Mouse (Mus musculus) erythroid progenitor cell, adult 5-6 weeks (primary cell): Measurements from ENCODE around the gene Gm13277. TPM values are rescaled to one million over a fixed set of nuclear protein-coding genes. Genes with fewer than 3 reads are reported as not detected.
"Not testable (repeated sequence)": the region's sequence is repeated elsewhere in the genome, so short reads cannot be mapped to it uniquely, and the experiment has no call there.

Experiments
- ATAC-seq: replicated peaks from 2 replicates; pipeline ENCODE4 v1.8.0; 2016; ENCODE audit warnings: moderate number of reproducible peaks, mild to moderate bottlenecking, moderate TSS enrichment, inconsistent platforms; ENCODE audit not compliant: poor library complexity, low FRiP score, severe bottlenecking
- total RNA-seq, 2 experiments: library from RNA; stranded (forward) in 1 of 2; stranded (reverse) in 1 of 2; fragments of 150-400 nt in 1 of 2; fragments of 186-747, 209-891 nt in 1 of 2; gene quantifications; 2 replicates each; pipeline versions ENCODE4 v1.2.3 to v1.2.4; 2015 to 2017; ENCODE audit warnings: low replicate concordance in 2 of 2

Gm13277 gene
- total RNA-seq (2015; ENCODE audit: low replicate concordance) (not detected in 2 replicates), total RNA-seq (2017; ENCODE audit: low replicate concordance) (not detected in 2 replicates)

DNA sequence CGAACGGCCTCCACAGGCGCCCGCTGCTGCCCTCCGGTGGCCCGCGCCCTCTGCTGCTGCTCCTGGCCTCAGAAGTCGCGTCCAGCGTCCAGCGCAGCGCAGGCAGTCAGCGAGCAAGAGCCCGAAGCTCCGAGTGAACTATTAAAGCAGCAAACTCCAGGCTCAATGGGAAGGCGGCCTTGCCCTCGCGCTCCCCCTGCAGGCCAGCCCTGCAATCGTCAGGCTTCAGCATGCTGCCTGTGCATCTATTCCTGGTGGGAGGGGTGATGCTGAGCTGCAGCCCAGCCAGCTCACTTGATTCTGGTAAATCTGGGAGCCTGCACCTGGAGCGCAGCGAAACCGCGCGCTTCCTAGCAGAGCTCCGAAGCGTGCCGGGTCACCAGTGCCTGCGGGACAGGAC is at the start of gene Gm13277:
TSS of gene Gm13277 (plus strand) at position 231 of the 400 bp plus-strand sequence.
- ATAC-seq, result not testable (repeated sequence)

DNA sequence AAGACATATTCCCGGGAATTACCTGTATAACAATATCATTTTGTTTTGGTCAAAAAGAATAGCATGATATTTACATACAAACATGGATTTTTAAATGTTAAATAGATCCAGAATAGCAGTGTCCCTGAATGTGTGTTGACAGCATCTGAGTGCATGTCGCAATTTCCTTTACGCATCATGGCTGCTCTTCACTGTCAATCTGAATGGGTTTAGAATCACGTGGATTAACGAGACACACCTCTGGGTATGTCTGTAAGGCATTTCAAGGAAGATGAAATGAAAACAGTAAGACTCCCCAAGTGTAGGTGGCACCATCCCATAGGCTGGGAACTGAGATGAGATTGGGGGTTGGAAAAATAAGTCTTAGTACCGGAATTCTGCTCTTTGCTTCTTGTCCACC is 49.4 kb upstream of the Gm13277 start:
- ATAC-seq, result no peak

DNA sequence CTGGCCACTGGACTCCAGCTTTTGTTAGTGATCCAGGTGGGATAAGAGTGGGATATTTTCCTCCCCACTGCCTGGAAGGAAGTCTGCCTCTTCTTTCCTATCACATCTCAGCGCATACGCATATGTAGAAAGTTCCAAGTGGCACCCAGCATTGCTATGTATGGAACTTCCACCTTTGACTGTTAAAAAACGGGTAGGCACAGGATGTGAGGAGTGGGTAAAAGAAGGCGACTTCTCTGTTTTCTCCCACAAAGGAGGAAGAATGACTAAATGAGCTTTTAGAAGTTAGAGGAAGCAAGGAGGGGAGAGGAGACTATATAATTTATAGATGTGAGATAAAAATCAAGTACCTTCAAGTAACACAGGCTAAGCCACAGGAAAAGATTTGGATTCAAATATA is 47.0 kb upstream of the Gm13277 start:
- ATAC-seq, result no peak

DNA sequence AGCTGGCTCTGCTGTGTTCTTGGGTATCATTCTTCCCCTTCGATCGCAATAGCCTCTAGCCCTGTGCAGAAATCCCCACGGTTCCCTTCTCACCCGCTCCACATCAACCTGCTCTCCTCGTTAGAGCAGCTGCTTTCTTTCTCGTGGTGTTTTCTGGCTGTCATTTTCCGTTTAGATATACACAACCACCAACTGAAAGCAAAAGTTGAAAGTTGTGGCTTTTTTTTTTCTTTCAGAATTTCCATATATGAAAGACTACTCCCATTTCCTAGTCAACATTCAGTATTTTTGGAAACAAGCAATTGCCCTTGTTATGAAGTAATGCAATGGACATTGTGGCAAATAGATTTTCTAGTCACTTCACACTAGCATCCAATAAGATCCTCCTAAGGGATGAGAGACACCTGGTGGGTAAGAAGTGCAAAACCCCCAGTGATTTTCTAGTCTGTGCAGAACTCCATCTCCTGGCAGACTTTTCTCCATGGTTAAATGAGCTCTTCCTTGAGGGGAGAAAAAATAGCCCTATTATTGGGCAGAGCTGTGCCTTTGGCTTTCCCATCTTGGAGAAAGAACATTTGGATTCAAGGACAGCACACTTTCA is 45.6 kb upstream of the Gm13277 start:
- no peak for ATAC-seq

DNA sequence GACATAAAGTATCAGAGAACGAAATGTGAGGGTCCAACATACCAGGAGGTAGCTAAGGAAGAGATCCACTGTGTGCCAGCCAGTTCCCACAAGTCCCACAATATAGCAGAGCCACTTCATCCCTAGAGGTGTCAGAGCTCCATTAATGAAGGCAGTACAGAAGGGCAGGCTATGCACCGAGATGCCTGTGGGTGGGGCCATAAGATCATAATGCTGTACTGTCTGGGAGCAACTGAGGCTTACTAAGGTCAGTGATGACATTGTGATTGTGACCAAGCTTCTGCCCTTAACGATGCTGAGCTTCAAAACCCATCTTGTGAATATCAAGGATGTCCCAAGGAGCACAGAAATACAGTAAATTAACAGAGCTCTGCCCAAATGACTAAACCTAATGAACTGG is 44.2 kb upstream of the Gm13277 start:
- 0 out of 2 replicates have a peak, but pooled peaks have one; percentile 34 for ATAC-seq

DNA sequence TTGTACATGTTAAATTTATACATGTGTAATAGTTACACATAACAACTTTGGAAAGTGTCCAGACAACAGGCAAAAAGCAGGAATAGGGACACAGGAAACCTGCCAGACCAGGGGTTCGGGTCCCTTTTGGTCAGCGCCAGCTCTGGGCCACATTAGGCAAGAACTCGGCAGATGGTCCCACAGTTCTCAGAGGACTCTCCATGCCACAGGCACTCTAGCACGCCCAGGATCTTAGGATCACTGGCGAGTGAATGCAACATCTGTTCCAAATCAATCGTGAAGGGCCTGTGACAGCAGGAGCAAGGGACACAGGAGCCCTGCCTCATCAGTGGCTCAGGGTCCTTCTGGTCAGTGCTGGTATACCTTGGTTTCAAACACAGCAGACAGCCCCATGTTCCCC is 38.5 kb upstream of the Gm13277 start:
- no peak for ATAC-seq

DNA sequence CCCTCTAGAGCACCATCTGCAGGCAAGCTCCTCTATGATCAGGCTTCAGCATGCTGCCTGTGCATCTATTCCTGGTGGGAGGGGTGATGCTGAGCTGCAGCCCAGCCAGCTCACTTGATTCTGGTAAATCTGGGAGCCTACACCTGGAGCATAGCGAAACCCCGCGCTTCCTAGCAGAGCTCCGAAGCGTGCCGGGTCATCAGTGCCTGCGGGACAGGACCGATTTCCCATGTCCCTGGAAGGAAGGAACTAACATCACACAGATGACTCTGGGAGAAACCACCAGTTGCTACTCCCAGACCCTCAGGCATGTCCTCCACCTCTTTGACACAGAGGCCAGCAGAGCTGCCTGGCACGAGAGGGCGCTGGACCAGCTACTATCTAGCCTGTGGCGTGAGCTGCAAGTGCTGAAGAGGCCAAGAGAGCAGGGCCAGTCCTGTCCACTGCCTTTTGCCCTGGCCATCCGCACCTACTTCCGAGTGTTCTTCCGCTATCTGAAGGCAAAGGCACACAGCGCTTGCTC is 33.6 kb upstream of the Gm13277 start, which contains the start of gene Gm13271:
TSS of gene Gm13271 (plus strand) at position 51 of the 523 bp plus-strand sequence.
- not testable (repeated sequence) for ATAC-seq

DNA sequence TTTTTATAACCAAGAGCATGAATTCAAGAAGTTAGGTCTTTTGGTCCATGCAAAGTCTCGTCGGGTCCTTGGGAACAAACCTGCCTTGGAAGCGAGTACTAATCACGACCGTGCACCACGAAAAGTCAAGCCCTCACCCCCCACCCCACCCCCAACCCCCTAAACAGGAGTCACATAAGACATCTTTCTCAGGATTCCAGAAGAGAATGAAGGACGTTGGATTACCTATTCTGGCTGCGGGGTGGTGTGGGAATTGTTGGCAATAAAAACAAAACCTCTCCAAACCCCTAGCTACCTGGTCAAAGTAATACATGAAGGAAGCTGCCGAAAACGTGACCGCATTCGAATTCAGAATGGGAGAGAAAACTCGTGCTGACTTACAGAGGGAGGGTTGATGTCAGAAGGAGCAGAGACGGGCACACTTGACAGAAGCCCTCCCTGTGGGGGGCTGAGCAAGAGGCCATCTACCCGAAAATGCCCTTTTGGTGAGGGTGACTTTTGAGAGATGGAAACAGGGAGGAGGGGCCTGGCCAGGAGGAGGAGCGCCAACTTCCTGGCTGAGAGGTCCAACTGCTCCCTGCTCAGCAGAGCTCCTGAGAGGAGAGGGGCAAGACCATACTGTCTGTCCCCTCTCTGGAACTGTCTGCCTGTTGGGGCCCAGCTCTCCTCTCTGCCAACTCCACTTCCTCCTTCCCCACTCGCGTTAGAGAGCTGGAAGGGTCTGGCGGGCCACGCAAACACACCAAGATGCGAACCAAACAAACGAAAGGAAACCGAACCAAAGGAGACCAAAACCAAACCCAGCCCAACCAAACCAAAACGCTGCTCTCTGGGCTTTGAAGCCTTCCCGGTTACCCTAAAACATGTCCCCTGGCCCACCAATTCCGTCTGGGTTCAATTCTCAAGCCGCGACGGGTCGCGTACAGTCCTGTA is 31.6 kb upstream of the Gm13277 start:
- ATAC-seq, result not testable (repeated sequence)

DNA sequence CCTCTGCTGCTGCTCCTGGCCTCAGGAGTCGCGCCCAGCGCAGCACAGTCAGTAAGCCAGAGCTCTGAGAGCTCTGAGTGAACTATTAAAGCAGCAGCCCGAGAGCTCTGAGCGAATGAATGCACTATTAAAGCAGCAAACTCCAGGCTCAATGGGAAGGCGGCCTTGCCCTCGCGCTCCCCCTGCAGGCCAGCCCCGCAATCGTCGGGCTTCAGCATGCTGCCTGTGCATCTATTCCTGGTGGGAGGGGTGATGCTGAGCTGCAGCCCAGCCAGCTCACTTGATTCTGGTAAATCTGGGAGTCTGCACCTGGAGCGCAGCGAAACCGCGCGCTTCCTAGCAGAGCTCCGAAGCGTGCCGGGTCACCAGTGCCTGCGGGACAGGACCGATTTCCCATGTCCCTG is 30.8 kb upstream of the Gm13277 start:
- ATAC-seq, result peak; percentile 99

DNA sequence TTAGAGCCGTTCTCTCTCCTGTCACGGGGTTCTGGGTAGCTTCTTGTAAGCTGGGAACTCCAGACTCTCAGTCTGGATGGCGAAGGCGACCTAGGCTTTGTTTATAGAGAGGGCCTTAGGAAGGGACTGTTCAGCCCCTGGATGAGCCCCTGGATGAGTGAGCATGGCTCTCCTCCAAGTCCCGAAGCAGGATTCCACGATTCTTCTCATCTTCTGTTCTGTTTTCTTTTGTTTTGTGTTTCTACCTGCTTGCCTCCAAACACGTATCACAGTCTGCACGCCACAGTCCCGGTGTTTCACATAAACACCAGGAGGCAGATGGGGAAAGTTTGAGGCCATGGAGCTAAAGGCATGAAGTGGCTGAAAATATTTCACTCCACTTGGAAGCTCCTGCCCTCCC is 29.7 kb upstream of the Gm13277 start:
- not testable (repeated sequence) for ATAC-seq

DNA sequence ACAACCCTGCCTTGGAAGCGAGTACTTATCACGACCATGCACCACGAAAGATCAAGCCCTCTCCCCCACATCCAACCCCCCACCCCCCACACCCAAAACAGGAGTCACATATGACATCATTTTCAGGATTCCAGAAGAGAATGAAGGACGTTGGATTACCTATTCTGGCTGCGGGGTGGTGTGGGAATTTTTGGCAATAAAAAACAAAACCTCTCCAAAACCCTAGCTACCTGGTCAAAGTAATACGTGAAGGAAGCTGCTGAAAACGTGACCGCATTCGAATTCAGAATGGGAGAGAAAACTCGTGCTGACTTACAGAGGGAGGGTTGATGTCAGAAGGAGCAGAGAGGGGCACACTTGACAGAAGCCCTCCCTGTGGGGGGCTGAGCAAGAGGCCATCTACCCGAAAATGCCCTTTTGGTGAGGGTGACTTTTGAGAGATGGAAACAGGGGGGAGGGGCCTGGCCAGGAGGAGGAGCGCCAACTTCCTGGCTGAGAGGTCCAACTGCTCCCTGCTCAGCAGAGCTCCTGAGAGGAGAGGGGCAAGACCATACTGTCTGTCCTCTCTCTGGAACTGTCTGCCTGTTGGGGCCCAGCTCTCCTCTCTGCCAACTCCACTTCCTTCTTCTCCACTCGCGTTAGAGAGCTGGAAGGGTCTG is 28.7 kb upstream of the Gm13277 start, which contains the start of gene Gm13283:
TSS of gene Gm13283 (plus strand) at position 510 of the 659 bp plus-strand sequence.
- not testable (repeated sequence) for ATAC-seq

DNA sequence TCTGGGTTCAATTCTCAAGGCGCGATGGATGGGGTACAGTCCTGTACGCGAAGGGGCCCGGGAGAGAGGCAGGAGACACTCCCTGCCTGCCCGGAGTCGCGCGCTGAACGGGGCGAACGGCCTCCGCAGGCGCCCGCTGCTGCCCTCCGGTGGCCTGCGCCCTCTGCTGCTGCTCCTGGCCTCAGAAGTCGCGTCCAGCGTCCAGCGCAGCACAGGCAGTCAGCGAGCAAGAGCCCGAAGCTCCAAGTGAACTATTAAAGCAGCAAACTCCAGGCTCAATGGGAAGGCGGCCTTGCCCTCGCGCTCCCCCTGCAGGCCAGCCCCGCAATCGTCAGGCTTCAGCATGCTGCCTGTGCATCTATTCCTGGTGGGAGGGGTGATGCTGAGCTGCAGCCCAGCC is 28.0 kb upstream of the Gm13277 start:
- ATAC-seq, result not testable (repeated sequence)

DNA sequence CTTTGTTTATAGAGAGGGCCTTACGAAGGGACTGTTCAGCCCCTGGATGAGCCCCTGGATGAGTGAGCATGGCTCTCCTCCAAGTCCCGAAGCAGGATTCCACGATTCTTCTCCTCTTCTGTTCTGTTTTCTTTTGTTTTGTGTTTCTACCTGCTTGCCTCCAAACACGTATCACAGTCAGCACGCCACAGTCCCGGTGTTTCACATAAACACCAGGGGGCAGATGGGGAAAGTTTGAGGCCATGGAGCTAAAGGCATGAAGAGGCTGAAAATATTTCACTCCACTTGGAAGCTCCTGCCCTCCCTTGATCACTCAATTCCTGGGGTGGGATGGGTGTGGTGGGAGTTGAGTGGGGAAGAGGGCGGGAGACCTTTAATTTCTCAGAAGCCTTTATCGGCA is 26.7 kb upstream of the Gm13277 start:
- ATAC-seq, result not testable (repeated sequence)

DNA sequence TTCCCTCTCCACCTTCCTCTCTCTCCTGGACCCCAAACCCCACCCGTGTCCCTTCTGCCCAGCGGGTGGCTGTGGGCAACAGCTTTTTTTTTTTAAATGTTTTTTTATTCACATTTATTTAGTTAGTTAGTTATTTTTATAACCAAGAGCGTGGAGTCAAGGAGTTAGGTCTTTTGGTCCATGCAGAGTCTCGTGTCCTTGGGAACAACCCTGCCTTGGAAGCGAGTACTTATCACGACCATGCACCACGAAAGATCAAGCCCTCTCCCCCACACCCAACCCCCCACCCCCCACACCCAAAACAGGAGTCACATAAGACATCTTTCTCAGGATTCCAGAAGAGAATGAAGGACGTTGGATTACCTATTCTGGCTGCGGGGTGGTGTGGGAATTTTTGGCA is 26.1 kb upstream of the Gm13277 start:
- not testable (repeated sequence) for ATAC-seq

DNA sequence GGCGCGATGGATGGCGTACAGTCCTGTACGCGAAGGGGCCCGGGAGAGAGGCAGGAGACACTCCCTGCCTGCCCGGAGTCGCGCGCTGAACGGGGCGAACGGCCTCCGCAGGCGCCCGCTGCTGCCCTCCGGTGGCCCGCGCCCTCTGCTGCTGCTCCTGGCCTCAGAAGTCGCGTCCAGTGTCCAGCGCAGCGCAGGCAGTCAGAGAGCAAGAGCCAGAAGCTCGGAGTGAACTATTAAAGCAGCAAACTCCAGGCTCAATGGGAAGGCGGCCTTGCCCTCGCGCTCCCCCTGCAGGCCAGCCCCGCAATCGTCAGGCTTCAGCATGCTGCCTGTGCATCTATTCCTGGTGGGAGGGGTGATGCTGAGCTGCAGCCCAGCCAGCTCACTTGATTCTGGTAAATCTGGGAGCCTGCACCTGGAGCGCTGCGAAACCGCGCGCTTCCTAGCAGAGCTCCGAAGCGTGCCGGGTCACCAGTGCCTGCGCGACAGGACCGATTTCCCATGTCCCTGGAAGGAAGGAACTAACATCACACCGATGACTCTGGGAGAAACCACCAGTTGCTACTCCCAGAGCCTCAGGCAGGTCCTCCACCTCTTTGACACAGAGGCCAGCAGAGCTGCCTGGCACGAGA is 24.9 kb upstream of the Gm13277 start:
- peak; percentile 71; the same call in 1 of the 2 replicates for ATAC-seq

DNA sequence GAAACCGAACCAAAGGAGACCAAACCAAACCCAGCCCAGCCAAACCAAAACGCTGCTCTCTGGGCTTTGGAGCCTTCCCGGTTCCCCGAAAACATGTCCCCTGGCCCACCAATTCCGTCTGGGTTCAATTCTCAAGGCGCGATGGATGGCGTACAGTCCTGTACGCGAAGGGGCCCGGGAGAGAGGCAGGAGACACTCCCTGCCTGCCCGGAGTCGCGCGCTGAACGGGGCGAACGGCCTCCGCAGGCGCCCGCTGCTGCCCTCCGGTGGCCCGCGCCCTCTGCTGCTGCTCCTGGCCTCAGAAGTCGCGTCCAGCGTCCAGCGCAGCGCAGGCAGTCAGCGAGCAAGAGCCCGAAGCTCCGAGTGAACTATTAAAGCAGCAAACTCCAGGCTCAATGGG is 14.9 kb upstream of the Gm13277 start, which contains the start of gene Gm13290:
TSS of gene Gm13290 (plus strand) at position 301 of the 400 bp plus-strand sequence.
- not testable (repeated sequence) for ATAC-seq

DNA sequence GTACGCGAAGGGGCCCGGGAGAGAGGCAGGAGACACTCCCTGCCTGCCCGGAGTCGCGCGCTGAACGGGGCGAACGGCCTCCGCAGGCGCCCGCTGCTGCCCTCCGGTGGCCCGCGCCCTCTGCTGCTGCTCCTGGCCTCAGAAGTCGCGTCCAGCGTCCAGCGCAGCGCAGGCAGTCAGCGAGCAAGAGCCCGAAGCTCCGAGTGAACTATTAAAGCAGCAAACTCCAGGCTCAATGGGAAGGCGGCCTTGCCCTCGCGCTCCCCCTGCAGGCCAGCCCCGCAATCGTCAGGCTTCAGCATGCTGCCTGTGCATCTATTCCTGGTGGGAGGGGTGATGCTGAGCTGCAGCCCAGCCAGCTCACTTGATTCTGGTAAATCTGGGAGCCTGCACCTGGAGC is 11.8 kb upstream of the Gm13277 start, which contains the start of gene Gm13289:
TSS of gene Gm13289 (plus strand) at position 301 of the 400 bp plus-strand sequence.
- ATAC-seq, result not testable (repeated sequence)

DNA sequence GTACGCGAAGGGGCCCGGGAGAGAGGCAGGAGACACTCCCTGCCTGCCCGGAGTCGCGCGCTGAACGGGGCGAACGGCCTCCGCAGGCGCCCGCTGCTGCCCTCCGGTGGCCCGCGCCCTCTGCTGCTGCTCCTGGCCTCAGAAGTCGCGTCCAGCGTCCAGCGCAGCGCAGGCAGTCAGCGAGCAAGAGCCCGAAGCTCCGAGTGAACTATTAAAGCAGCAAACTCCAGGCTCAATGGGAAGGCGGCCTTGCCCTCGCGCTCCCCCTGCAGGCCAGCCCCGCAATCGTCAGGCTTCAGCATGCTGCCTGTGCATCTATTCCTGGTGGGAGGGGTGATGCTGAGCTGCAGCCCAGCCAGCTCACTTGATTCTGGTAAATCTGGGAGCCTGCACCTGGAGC is 8.9 kb upstream of the Gm13277 start, which contains the start of gene Gm13272:
TSS of gene Gm13272 (plus strand) at position 301 of the 400 bp plus-strand sequence.
- ATAC-seq, result not testable (repeated sequence)

DNA sequence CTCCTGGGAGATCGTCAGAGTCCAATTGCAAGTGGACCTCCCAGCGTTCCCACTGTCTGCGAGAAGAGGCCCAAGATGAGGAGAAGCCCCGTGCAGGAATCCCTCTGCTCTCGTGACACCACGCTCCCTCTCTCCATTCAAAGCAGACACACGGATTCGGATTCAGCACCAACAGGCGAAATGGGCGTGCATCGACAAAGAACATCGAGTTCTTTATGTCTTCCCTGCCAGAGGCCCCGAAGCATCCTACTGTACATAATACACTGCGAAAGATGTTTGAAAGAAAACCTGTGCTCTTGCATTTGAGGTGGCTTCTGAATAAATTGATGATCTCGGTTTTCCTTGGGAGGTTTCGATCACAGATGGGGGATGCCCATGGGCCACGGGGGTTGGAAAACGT is 8.1 kb upstream of the Gm13277 start:
- ATAC-seq, result not testable (repeated sequence)
